24 mouse cellular contexts compared by ENCODE assay signal in genomic region chr7:81847777-81848176, GRCm38 (mm10). TPM values are rescaled to one million over a fixed set of nuclear protein-coding genes. Genes with fewer than 3 reads are reported as not detected.
A peak's percentile ranks its signal among the peaks of the same experiment; 100 is the strongest.
DNase-seq lines count a peak whose midpoint lies in the region; ATAC-seq lines count a peak whose summit lies in the region.
"Had no signal": no experiment of that assay in that cellular context is flagged by ENCODE, and none has a peak within 500 bp of the region (broad histone marks: within the 10 kb centered on the region; RNA-seq: fewer than 3 reads in every experiment).

No protein-coding gene starts in this region.

- peak; percentile 62 for DNase-seq in forebrain, embryonic 11.5 days (ENCODE audit: low spot score)
- peak; percentile 74 for DNase-seq in brain, adult 2 months (ENCODE audit: low read depth, low spot score)
- DNase-seq in cerebellum, adult 9-11 months: peak; percentile 54
- DNase-seq in limb, embryonic 10.5 days (ENCODE audit: low spot score): no peak
- DNase-seq in urinary bladder, postnatal 4 days (ENCODE audit: low spot score in 2 of 2): no peak
- no peak for DNase-seq in layer of hippocampus, postnatal 14 days (ENCODE audit: low spot score in 2 of 2)
- DNase-seq: adrenal gland, postnatal 10 days; B cell, adult 2 months; gastrocnemius, postnatal 10 days; lung, postnatal 10 days; right cerebral cortex, adult 18-20 months had no signal

- no peak overlapping the region for H3K4me2 ChIP-seq in forebrain, embryonic 11.5 days (ENCODE audit: low read depth, low read length, severe bottlenecking)
- H3K4me2 ChIP-seq in forebrain, embryonic 13.5 days: no peak overlapping the region
- H3K4me2 ChIP-seq: hindbrain, embryonic 13.5 days; kidney, embryonic 15.5 days; liver, embryonic 15.5 days had no signal

- no peaks in the 10 kb centered on the region for H3K9me3 ChIP-seq in forebrain, embryonic 11.5 days (ENCODE audit: control insufficient read depth, low read length)
- H3K9me3 ChIP-seq in forebrain, embryonic 13.5 days (replicated peaks): no peaks in the 10 kb centered on the region
- no peaks in the 10 kb centered on the region for H3K9me3 ChIP-seq in limb, embryonic 10.5 days (replicated peaks)
- H3K9me3 ChIP-seq: hindbrain, embryonic 13.5 days; kidney, embryonic 15.5 days; liver, embryonic 15.5 days had no signal

- no peaks in the 10 kb centered on the region for H3K27me3 ChIP-seq in forebrain, embryonic 11.5 days (ENCODE audit: control insufficient read depth, insufficient read depth, low read length)
- no peaks in the 10 kb centered on the region for H3K27me3 ChIP-seq in forebrain, embryonic 13.5 days
- H3K27me3 ChIP-seq in limb, embryonic 10.5 days (ENCODE audit: low read depth, poor library complexity, severe bottlenecking): no peaks in the 10 kb centered on the region
- H3K27me3 ChIP-seq: hindbrain, embryonic 13.5 days; kidney, embryonic 15.5 days had no signal

- no peak overlapping the region; the same call in 1 of the 2 replicates for H3K27ac ChIP-seq in forebrain, embryonic 11.5 days (ENCODE audit: low read depth, low read length)
- H3K27ac ChIP-seq in forebrain, embryonic 13.5 days: no peak overlapping the region; the same call in 1 of the 2 replicates
- H3K27ac ChIP-seq in limb, embryonic 10.5 days: 0 out of 2 replicates have a peak overlapping the region, but pooled peaks have one; percentile 40
- H3K27ac ChIP-seq: hindbrain, embryonic 13.5 days; kidney, embryonic 15.5 days; left cerebral cortex, adult 2 months; liver, embryonic 15.5 days had no signal

- H3K4me1 ChIP-seq in forebrain, embryonic 11.5 days (replicated peaks; ENCODE audit: control insufficient read depth, insufficient read depth, low read length): peaks cover 3% of the 10 kb centered on the region; the same call in 1 of the 2 replicates
- H3K4me1 ChIP-seq in forebrain, embryonic 13.5 days: peaks cover 19% of the 10 kb centered on the region
- H3K4me1 ChIP-seq in limb, embryonic 10.5 days: peaks cover 35% of the 10 kb centered on the region

- peak; percentile 66; the same call in 1 of the 2 replicates for ATAC-seq in forebrain, embryonic 11.5 days (replicated peaks; ENCODE audit: low FRiP score)
- no peak; the same call in 1 of the 2 replicates for ATAC-seq in forebrain, embryonic 13.5 days
- ATAC-seq: intestine, embryonic 16.5 days had no signal

- 11% methylated on average over 4 of the region's 4 CpGs for WGBS in forebrain, embryonic 11.5 days
- WGBS in forebrain, embryonic 13.5 days: 8% methylated on average over 4 of the region's 4 CpGs
- WGBS in limb, embryonic 10.5 days: 28% methylated on average over 4 of the region's 4 CpGs

- no peak overlapping the region for H3K9ac ChIP-seq in forebrain, embryonic 11.5 days (ENCODE audit: low read length)
- H3K9ac ChIP-seq in forebrain, embryonic 13.5 days: no peak overlapping the region
- H3K9ac ChIP-seq: hindbrain, embryonic 13.5 days; kidney, embryonic 15.5 days; liver, embryonic 15.5 days had no signal

- H3K4me3 ChIP-seq in forebrain, embryonic 11.5 days (ENCODE audit: low read depth, low read length): no peak overlapping the region
- no peak overlapping the region for H3K4me3 ChIP-seq in forebrain, embryonic 13.5 days
- no peak overlapping the region for H3K4me3 ChIP-seq in limb, embryonic 10.5 days
- H3K4me3 ChIP-seq: hindbrain, embryonic 13.5 days; kidney, embryonic 15.5 days; left cerebral cortex, adult 2 months; liver, embryonic 15.5 days had no signal

- H3K36me3 ChIP-seq in forebrain, embryonic 11.5 days (ENCODE audit: control insufficient read depth, insufficient read depth, low read length): no peaks in the 10 kb centered on the region
- no peaks in the 10 kb centered on the region for H3K36me3 ChIP-seq in forebrain, embryonic 13.5 days (ENCODE audit: poor library complexity, severe bottlenecking)
- no peaks in the 10 kb centered on the region for H3K36me3 ChIP-seq in limb, embryonic 10.5 days
- H3K36me3 ChIP-seq: hindbrain, embryonic 13.5 days; kidney, embryonic 15.5 days; liver, embryonic 15.5 days had no signal

RNA-seq across cellular contexts. Expression of gene Gm10160, which starts 7.8 kb away (rescaled TPM):
- not detected in 2 replicates for polyA plus RNA-seq in forebrain, embryonic 11.5 days (2014; fragmentation: Nextera tagmentation; extraction: Ambion mirVana)
- not detected in 2 replicates for polyA plus RNA-seq in forebrain, embryonic 13.5 days (2015; fragmentation: Nextera tagmentation; extraction: Ambion mirVana)
- not detected in 2 replicates for polyA plus RNA-seq in limb, embryonic 10.5 days (2016; fragmentation: Nextera tagmentation; extraction: Ambion mirVana)
- not detected for total RNA-seq in layer of hippocampus, postnatal 14 days (2021)
- total RNA-seq: adrenal gland, postnatal 10 days; gastrocnemius, postnatal 10 days; heart, adult 8-10 months; left cerebral cortex, adult 2 months; monocyte, adult 5-6 weeks; neutrophil, adult 5-6 weeks had no signal
- polyA plus RNA-seq: frontal cortex, adult 2 months; heart, postnatal 0 days; hindbrain, embryonic 13.5 days; intestine, embryonic 16.5 days; kidney, embryonic 15.5 days; limb, embryonic 14.5 days; liver, embryonic 15.5 days; small intestine, adult 2 months had no signal

RNA-seq across cellular contexts. Expression of gene Tm6sf1, which starts 11.0 kb away (rescaled TPM):
- 11.4 and 14.3 TPM in 2 replicates for polyA plus RNA-seq in forebrain, embryonic 11.5 days (2014; fragmentation: Nextera tagmentation; extraction: Ambion mirVana)
- polyA plus RNA-seq in forebrain, embryonic 13.5 days (2015; fragmentation: Nextera tagmentation; extraction: Ambion mirVana): 7.2 and 8.8 TPM in 2 replicates
- 9.2 and 9.9 TPM in 2 replicates for polyA plus RNA-seq in limb, embryonic 10.5 days (2016; fragmentation: Nextera tagmentation; extraction: Ambion mirVana)
- 10 to 100 TPM; 15.8 to 22.9 TPM for total RNA-seq in layer of hippocampus, postnatal 14 days (2021)

RNA-seq across cellular contexts. Expression of gene Btbd1, which starts 18.5 kb away (rescaled TPM):
- 97.6 and 102 TPM in 2 replicates for polyA plus RNA-seq in forebrain, embryonic 11.5 days (2014; fragmentation: Nextera tagmentation; extraction: Ambion mirVana)
- 86.0 and 86.9 TPM in 2 replicates for polyA plus RNA-seq in forebrain, embryonic 13.5 days (2015; fragmentation: Nextera tagmentation; extraction: Ambion mirVana)
- 58.5 and 59.4 TPM in 2 replicates for polyA plus RNA-seq in limb, embryonic 10.5 days (2016; fragmentation: Nextera tagmentation; extraction: Ambion mirVana)
- total RNA-seq in layer of hippocampus, postnatal 14 days (2021): 100 to 1,000 TPM; 108 to 112 TPM

RNA-seq across cellular contexts. Expression of gene 3110040N11Rik, which starts 58.5 kb away (rescaled TPM):
- polyA plus RNA-seq in forebrain, embryonic 11.5 days (2014; fragmentation: Nextera tagmentation; extraction: Ambion mirVana): 31.9 and 41.2 TPM in 2 replicates
- 47.8 and 49.8 TPM in 2 replicates for polyA plus RNA-seq in forebrain, embryonic 13.5 days (2015; fragmentation: Nextera tagmentation; extraction: Ambion mirVana)
- 50.7 and 53.3 TPM in 2 replicates for polyA plus RNA-seq in limb, embryonic 10.5 days (2016; fragmentation: Nextera tagmentation; extraction: Ambion mirVana)
- 10 to 100 TPM; 27.5 to 29.4 TPM for total RNA-seq in layer of hippocampus, postnatal 14 days (2021)

Comparison
In these comparisons a context has a peak if more than half of its experiments do, and no peak if none do; other contexts are left out.
1. DNase-seq: peak in forebrain, embryonic 11.5 days (single experiment), brain, adult 2 months (single experiment) and cerebellum, adult 9-11 months (single experiment); none in limb, embryonic 10.5 days (single experiment), urinary bladder, postnatal 4 days (0 of 2) and layer of hippocampus, postnatal 14 days (0 of 2).